Mouse (Mus musculus) cortical plate, adult 2 months (tissue): ENCODE data around the gene Mrps36.

Source experiments
- CTCF ChIP-seq: fragments of 200-500 bp; IDR thresholded peaks from 2 replicates; pipeline ENCODE4 v1.5.1; 2011; ENCODE audit warnings: mild to moderate bottlenecking, control low read depth, low read length; ENCODE audit not compliant: insufficient read depth; ENCODE audit errors: extremely low read depth
- POLR2A ChIP-seq: fragments of 200-500 bp; IDR thresholded peaks from 2 replicates; pipeline ENCODE4 v1.6.1; 2011; ENCODE audit warnings: mild to moderate bottlenecking, low read length, control low read depth; ENCODE audit not compliant: insufficient read depth; ENCODE audit errors: extremely low read depth

GRCm38 (mm10) chr13:100753011-100753410 is 8.6 kb upstream of the Mrps36 start:
- TF ChIP-seq CTCF, result no peak
- no peak for TF ChIP-seq POLR2A
